Mouse (Mus musculus) lung, postnatal 25 days (tissue): ENCODE results near the gene BC024978.
"Not testable (repeated sequence)": the region's sequence is repeated elsewhere in the genome, so short reads cannot be mapped to it uniquely, and the experiment has no call there.

ENCODE experiments used
- DNase-seq: peaks from one replicate; pipeline ENCODE4 v3.0.0; 2022; ENCODE audit warnings: low spot score

BC024978 gene

GRCm38 (mm10) chr7:27224877-27225575 is 29.4 kb downstream of the BC024978 start:
- DNase-seq, result no peak

- no peak for DNase-seq
Observed at GRCm38 (mm10) chr7:27227276-27227675, 31.7 kb downstream of the BC024978 start.

GRCm38 (mm10) chr7:27227676-27228075 is 32.1 kb downstream of the BC024978 start:
- DNase-seq, result no peak

- DNase-seq, result peak; percentile 94
Observed at GRCm38 (mm10) chr7:27228281-27228821, 32.8 kb downstream of the BC024978 start, which contains the start of gene Itpkc. Itpkc (minus strand) TSS chr7:27228661.

GRCm38 (mm10) chr7:27228865-27229264 is 33.3 kb downstream of the BC024978 start:
- DNase-seq, result no peak

- DNase-seq, result no peak
Observed at GRCm38 (mm10) chr7:27230781-27231180, 35.2 kb downstream of the BC024978 start.

- DNase-seq, result peak; percentile 57
Observed at GRCm38 (mm10) chr7:27231693-27232331, 36.2 kb downstream of the BC024978 start.

- DNase-seq, result peak; percentile 97
Observed at GRCm38 (mm10) chr7:27232781-27233281, 37.2 kb downstream of the BC024978 start, which contains the start of gene Coq8b. Coq8b (plus strand) TSS chr7:27233023.

GRCm38 (mm10) chr7:27233300-27233699 is 37.7 kb downstream of the BC024978 start:
- DNase-seq, result no peak

GRCm38 (mm10) chr7:27235726-27236125 is 40.1 kb downstream of the BC024978 start:
- DNase-seq, result no peak

GRCm38 (mm10) chr7:27237527-27237926 is 41.9 kb downstream of the BC024978 start:
- DNase-seq, result no peak

- peak; percentile 47 for DNase-seq
Observed at GRCm38 (mm10) chr7:27238568-27238967, 43.0 kb downstream of the BC024978 start.

GRCm38 (mm10) chr7:27243211-27243610 is 47.6 kb downstream of the BC024978 start:
- no peak for DNase-seq

GRCm38 (mm10) chr7:27244088-27244487 is 48.5 kb downstream of the BC024978 start:
- not testable (repeated sequence) for DNase-seq

GRCm38 (mm10) chr7:27249146-27249545 is 53.6 kb downstream of the BC024978 start:
- DNase-seq, result no peak

- DNase-seq, result no peak
Observed at GRCm38 (mm10) chr7:27249928-27250327, 54.3 kb downstream of the BC024978 start.

- peak; percentile 66 for DNase-seq
Observed at GRCm38 (mm10) chr7:27251946-27252345, 56.4 kb downstream of the BC024978 start.

GRCm38 (mm10) chr7:27255721-27256120 is 60.1 kb downstream of the BC024978 start:
- no peak for DNase-seq

GRCm38 (mm10) chr7:27257046-27257851 is 61.7 kb downstream of the BC024978 start:
- no peak for DNase-seq

GRCm38 (mm10) chr7:27257852-27258204 is 62.2 kb downstream of the BC024978 start:
- DNase-seq, result no peak

GRCm38 (mm10) chr7:27258205-27258899 is 62.8 kb downstream of the BC024978 start, which contains the start of gene Numbl:
Numbl (plus strand) TSS chr7:27258433.
- peak; percentile 92 for DNase-seq
